Mouse (Mus musculus) left cerebral cortex, adult 9 months (tissue): ENCODE measurements around the gene Rell1.
A peak's percentile ranks its signal among the peaks of the same experiment; 100 is the strongest.
"Not testable (repeated sequence)": the region's sequence is repeated elsewhere in the genome, so short reads cannot be mapped to it uniquely, and the experiment has no call there.

Source experiments
- DNase-seq, 2 experiments: peaks; one replicate each; pipeline ENCODE4 v3.0.0; 2022; ENCODE audit warnings: low spot score in 2 of 2

The Rell1 gene

DNA sequence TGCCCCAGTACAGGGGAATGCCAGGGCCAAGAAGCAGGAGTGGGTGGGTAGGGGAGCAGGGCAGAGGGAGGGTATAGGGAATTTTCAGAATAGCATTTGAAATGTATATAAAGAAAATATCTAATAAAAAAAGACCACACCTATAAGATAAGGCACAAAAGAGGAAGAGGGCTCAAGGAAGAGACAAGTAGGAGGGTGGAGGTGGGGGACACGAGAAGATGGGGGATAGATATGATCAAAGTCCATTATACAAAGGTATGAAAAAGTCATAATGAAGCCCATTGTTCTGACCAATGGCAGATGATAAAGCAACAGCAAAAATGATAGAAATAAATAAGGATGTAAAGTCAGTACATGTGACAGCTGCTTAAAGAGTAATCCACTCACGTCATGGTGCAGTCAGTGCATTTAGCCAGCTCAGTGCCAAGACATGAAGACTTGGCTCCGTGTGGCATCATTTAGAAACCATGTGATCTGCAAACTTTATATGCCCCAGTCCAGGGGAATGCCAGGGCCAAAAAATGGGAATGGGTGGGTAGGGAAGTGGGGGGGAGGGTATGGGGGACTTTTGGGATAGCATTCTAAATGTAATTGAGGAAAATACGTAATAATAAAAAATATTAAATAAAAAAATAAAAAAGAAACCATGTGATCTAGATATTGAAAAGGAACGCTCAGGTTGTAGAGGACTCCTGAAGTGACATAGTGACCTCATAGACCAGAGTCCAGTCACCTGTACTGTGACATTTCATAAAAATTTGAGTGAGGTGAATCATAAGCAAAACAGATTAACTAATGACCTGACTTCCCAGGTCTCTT is 71.5 kb downstream of the Rell1 start:
- not testable (repeated sequence) for DNase-seq

GRCm38 (mm10) chr5:63891912-63892311 is 76.8 kb downstream of the Rell1 start:
- no peak for DNase-seq

DNA sequence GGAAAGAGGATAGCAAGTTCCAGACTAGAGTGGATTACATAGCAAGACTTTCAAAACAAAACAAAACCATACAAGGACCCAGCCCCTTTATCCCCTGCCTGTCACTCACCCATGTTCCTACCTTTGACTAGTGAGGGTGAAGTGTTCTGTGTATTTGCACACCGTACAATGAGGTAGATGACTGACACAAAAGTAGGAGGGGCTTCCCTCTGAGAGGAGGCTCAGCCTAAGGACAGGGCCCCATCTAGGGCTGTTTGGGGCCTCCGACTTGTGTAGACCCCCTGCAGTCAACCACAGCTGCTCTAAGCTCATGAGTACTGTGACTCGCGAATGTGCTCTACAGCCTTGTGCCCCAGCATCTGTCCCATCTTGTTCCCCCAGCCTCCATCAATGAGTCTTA is 77.5 kb downstream of the Rell1 start:
- DNase-seq = no peak

GRCm38 (mm10) chr5:63887111-63887510 is 81.6 kb downstream of the Rell1 start:
- DNase-seq = no peak

- DNase-seq = peak in 1 of 2 experiments; percentile 19
Measured at GRCm38 (mm10) chr5:63886709-63887108, 82.0 kb downstream of the Rell1 start.

DNA sequence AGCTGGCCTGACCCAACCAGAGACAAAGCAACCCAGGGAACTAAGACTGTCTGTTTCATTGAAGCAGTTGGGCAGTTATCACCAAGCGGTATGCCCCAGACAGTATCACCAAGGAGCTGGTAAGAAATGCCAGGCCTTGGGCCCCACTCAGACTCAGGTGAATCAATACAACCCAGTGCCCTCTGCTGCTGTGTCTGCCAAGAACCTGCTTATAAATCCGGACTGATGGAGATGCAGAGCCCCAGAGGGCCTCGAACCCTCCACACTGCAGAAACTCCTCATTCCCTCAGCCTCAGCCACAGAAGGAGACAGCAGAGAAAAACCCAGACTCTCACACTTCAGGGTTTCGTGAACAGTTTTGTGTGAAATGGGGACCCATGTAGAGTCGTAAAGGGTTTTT is 82.4 kb downstream of the Rell1 start:
- DNase-seq = no peak

GRCm38 (mm10) chr5:63879026-63879425 is 89.7 kb downstream of the Rell1 start:
- DNase-seq = no peak

DNA sequence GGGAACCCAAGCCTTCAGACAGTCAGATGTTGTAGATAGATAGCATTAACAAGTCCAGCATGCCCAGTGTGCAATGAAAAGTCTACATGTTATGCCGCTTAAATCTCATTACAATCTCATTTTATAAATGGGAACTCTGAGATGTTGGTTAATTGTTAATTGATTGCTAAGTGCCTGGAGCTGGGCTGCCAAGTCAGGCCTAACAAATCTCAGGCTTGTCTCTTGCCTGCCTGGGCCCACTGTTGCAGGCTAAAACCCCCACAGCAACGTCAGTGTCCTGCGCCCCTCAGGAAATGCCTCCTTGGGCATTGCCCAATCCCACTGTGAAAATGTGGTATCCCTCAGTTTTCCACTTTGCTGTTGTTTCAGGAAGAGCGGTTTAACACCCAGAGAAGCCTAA is 92.6 kb downstream of the Rell1 start:
- no peak for DNase-seq

- DNase-seq = no peak
Measured at GRCm38 (mm10) chr5:63874880-63875279, 93.8 kb downstream of the Rell1 start.

DNA sequence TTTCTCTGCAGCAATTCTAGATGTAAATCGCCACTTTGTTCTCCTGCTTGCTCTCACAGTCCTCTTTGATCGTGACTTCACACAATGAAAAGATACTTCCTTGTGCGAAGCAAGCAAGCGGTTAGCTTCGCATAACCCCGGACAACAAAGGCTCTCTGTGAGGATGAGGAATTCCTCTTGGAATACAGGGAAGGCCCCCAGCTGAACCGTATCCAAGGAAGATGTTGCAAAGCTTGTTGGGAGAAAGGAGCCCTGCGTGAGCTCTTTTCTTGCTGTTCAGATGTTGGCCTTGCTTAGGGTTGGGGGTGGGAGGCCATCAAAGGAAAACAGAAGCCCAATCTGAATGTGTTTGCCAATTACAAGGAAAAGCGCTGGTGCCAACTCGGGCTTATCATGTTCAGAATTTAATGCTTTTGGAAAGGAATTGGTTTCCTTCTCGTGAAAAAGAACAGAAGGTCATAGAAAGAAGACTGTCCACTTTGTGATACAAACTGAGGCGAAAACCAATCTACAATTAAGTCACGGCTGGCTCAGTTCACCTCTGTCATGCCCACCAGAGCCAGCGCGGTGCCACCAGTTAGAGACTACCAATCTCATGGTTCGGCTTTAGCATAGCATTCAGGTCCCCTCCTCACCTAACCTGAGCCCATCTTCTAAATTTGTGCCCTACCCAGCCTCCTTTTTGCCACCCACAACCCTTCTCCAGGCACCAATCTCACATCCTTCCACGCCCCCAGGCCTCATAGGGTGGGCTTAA is 96.3 kb downstream of the Rell1 start:
- DNase-seq = peak in 1 of 2 experiments; percentile 30

DNA sequence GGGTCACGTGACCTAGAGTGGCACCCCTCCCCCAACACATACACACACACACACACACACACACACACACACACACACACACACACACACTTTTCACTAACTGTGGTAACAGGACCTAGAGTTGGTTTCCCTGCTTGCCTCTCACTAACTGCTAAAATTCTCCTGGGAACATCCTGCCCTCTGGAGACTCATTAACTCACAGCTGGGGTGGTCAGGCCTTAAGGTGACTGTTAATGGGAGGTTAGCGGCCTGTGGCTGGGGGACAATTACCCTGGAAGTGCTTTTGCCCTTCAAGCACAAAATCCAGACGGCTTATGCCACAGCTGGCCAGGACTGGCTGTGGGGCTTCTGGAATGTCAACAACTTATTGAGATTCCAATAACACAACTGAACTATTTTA is 101.3 kb downstream of the Rell1 start:
- DNase-seq = no peak

DNA sequence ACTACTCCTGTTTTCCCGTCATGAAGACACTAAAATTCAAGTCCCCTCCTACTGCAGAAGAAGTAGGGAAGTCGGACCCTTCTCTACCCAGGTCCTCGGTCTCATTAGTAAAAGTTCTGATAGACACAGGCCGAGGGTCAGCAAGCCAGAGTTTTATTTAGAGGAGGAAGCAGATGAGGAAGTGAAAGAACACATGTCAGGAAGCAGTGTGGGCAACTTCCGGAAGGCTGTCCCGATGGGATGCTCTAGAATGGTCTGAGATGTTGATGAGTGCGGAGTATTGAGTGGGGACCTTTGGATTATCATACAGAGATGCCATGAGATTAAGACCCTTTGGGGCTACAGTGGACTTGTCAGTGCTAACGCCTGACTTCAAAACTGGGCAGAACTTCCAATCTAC is 109.8 kb downstream of the Rell1 start:
- no peak for DNase-seq
